Mouse (Mus musculus) urinary bladder, postnatal 4 days (tissue): ENCODE data around the gene Nup85.

Experiments used
- DNase-seq, 2 experiments: peaks; one replicate each; pipeline ENCODE4 v3.0.0; 2021 to 2022; ENCODE audit warnings: low spot score in 2 of 2

Nup85 gene

DNA sequence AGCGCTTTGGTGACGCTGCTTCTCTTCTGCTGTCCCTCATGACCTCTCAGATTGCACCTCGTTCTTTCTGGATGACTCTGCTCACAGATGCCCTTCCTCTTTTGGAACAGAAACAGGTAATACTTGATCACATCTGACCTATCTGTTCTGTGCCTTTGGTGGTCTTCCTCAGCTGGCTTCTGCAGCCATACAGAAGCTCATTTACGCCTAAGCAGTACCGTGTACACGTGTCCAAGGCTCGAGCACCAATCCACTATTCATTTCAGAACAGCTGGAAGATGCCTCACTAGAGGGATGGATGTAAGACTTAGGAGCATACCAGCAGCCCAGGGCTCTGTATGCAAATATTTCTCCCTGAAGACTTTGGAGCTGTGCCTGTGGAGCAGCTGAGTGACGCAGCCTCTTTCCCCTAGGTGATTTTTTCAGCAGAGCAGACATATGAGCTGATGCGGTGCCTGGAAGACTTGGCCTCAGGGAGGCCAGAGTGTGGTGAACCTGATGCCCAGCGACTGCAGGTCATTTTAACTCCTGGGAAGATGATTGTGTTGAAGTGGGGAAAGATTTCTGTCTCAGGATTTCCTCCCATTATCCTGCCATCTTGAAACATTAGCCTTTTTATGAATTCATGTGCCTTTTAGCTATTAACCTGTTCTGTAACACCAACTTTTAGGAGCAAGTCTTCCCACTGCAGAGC is 18.8 kb downstream of the Nup85 start:
- DNase-seq = no peak

GRCm38 (mm10) chr11:115584376-115585073 is 20.3 kb downstream of the Nup85 start:
- DNase-seq = no peak

DNA sequence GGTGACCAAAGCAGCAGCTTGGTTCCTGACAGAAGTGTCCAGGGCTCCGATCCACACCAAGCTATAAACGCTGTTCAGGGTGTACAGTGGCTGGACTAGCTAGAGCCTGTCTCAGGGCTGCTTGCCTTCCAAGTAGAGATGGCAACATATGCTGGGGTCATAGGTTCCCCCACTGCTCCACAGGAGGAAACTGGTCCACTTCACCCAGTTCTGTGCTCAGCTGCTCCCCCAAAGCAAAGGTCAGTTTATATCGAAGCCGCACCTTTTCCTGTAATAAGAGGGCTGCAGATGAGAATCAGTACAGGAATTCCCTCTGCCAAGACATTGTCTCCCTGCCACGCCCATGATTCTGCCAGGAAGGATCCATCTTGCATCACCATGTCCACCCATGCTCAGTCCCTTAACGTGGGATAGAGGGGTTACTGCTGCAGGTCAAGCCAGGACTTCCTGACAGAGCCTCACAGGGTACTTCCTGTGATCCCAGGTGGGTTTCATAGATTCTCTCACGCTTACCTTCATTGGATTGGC is 21.4 kb downstream of the Nup85 start:
- DNase-seq = no peak

GRCm38 (mm10) chr11:115586403-115586802 is 22.2 kb downstream of the Nup85 start:
- DNase-seq = no peak

- no peak for DNase-seq
Measured at GRCm38 (mm10) chr11:115587984-115588383, 23.8 kb downstream of the Nup85 start.

DNA sequence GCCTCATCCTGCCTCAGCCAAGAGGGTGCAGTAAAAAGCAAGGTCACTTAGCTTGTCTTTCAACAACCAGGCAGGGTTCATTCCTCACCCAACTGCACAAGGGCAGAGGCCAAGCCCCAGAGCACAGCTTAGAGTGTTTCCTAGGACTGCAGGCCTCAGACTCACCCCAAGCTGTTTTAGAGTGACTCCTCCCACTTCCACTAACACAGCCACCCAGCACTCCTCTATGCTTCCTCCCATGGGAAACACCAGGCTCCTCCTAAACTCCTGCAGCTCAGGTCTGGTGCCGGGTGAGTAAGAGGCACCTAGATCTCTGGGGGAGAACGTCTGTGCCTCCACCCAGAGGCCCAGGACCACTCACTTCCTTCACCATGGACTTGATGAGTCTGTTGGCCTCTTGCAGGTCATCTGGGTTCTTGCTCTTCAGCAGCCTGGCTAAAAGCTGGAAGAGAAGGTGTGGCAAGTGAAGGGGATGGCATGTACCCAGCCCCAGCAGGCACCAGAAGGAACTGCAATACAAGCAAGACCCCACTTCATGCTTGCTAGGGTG is 26.4 kb downstream of the Nup85 start:
- DNase-seq = no peak

DNA sequence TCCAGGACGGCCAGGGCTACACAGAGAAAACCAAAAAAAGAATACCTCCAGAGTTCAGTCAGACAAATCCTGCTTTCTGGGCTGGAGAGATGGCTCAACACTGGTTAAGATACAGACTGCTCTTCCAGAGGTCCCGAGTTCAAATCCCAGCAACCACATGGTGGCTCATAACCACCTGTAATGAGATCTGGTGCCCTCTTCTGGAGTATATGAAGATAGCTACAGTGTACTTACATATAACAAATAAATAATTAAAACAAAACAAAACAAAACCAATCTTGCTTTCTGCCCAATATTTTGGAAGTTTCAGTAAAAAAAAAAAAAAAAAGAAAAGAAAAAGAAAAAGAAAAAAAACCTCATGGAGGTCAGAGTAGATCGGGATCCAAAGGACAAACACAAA is 31.0 kb downstream of the Nup85 start:
- DNase-seq = no peak

- DNase-seq = no peak
Measured at GRCm38 (mm10) chr11:115598309-115598708, 34.1 kb downstream of the Nup85 start.

GRCm38 (mm10) chr11:115599722-115600121 is 35.5 kb downstream of the Nup85 start:
- DNase-seq = no peak

DNA sequence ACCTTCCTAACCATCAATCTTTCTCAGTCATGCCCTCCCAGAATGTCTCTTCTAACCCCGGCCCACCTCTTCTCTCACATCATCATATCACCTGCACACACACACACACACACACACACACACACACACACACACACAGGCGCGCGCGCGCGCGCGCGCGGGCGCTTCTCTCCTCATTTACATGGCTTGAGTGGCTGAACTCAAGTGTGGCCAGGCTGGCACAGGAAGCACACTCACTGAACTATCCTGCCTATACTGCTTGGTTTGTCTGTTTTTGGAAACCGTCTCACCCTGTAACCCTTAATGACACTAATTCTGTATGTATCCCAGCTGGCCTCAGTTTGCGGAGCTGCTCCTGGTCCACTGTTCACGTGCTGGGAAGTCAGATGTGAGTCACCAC is 36.5 kb downstream of the Nup85 start:
- DNase-seq = no peak

DNA sequence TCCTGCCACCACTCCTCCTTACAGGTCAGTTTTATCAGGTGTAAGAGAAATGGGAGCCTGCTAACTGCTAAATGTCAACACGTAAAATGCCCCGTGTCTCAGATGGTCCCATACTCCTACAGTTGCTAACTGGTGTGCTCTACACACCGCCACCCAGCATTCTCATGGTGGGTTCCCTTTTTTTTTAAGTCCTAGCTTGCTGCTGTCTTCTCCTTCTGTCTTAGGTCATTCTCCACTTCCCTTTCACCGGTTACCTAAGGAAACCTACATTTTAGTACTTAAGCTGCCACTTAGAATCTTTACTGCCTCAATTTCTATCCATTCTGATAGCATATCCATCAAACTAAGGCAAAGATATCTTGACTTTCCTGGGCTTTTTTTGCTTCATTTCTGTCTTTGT is 36.9 kb downstream of the Nup85 start:
- no peak for DNase-seq

- DNase-seq = no peak
Measured at GRCm38 (mm10) chr11:115603128-115603475, 38.9 kb downstream of the Nup85 start.

DNA sequence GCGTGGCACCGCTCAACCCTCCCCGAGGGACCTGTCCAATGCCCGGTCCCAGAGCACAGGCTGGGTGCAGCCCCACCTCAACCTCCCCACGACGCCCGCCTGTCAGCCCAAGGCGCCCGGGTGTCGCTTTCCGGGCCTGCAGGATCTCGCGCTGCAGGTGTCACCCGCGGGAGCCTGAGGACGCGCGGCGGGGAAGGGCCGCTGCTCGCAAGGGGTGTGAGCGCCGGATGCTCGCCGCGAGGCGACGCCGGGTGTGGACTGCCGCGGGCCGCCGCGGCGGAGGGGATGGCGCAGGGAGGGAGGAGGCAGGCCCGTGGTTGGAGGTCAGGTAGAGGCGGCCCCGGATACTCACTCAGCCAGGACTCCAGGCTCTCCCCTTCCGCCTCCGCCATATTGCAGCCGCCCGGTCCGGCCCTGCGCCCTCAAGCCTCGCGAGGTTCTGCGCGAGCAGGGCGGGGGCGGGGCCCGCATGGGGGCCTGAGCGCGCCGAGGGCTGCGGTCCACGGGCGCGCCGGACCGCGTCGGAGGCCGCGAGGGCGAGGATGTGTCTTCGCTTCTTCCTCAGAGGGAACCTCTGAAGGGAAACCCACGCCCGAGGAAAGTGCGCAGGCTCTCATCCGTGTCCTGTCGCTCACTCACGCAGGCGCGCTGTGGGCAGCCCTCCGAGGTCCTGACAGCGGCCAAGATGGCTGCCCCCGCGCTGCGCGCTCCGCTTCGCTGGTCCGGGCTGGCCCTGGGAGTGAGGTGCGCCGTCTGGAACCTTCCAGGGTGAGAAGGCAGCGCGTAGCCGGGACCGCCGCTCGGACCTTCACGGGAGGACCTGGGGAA is 39.5 kb downstream of the Nup85 start, which contains the start of the genes Mrps7 and Gga3:
Gene Mrps7, plus strand, starts transcription at position 450 of the 828 bp plus-strand sequence.
Gene Gga3, minus strand, starts transcription at position 576 of the 828 bp plus-strand sequence.
- DNase-seq = peak; percentile 90 to 92

DNA sequence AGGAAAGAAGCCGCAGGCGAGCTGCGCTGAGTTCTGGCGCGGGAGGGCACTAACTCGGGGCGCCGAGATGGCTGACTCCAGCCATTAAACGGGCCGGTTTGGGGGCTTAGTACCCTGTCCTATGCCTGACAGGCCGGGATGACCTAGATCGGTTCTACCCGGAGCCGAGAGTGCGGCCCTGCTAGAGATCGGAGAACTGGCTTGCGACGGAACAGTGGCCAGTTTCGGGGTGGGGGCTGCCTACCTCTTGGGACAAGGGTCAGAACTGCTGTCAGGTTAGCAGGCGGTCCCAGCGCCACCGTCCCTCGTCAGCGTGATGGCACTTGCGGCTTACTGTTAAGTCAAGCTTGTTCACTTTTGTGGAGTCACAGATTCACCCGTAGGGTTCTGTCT is 40.1 kb downstream of the Nup85 start:
- DNase-seq = no peak

DNA sequence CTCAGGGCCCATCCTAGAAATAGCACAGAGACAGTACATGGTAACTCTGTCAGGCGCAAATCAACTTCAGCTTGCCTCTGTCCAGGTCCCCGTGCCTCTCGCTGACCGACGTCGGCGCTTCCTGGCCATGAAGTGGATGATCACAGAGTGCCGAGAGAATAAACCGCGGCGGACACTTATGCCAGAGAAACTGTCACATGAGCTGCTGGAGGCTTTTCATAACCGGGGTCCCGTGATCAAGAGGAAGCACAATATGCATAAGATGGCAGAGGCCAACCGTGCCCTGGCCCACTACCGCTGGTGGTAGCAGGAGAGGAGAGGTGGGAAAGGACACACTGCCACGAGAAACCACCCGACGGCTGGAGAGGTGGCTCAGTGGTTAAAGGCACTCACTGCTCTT is 42.5 kb downstream of the Nup85 start:
- no peak for DNase-seq

DNA sequence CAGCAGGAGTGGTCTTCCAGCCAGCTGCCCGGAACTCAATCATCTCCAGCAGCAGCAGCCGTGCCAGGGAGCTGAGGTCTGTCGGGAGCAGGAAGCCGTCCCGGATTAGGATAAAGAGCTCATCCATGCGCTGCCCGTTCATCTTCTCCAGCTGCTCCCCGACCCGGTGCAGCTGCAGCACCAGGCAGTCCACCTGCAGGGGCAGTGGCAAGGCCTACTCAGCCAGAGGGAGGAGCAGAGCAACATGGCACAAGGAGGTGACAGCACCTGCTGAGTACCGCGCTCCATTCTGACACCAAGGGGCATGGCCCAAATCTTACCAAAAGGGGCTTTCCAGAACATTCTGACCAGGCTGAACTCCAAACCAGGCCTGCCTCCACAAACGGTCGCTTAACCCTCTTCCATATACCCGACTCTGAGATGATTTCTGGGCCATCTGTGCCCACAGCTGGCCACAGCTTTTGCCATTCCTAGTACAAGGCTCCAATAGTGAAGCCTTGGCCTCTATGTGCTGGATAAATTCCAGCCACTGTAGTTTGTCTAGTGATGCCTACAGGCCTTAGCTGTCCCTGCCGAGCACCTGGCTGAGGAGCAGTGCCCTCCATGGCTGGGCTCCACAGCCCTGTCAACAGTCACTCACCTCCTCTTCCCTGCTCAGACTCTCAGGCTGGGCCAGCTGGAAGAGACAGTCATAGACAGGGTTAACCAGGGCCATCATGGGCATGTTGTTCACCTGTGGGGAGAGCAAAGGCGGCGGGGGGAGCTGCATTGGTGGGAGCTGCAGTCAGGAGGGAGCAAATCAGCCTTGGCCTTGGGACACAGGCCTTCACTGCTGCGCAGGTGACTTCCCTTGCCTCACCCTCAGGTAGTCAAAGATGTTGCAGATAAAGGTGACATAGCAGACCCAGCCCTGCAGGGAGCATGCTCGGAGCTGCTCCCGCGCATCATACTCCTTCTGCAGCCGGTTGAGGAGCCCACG is 44.5 kb downstream of the Nup85 start:
- no peak for DNase-seq

- DNase-seq = no peak
Measured at GRCm38 (mm10) chr11:115609576-115609975, 45.3 kb downstream of the Nup85 start.

DNA sequence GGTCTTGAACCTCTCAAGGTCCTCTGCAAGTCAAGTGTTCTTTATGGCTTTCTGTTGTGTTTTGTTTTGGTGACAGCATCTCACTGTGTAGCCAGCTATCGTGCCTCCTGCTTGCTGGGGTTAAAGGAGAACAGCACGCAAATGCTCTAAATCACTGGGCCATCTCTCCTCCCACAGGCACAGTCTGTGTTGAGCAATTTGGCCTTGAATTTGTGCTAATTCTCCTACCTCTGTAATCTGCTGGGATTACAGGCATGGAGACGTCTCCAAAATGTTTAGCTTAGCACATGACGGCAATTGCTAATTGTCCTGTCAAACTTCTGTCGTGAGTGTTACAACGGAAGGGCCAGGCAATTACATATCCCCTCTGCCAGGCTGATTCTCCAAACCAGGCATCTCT is 46.9 kb downstream of the Nup85 start:
- DNase-seq = no peak

- DNase-seq = peak; percentile 68 to 82
Measured at GRCm38 (mm10) chr11:115612059-115612409, 47.8 kb downstream of the Nup85 start.

- peak; percentile 88 to 96 for DNase-seq
Measured at GRCm38 (mm10) chr11:115612410-115613137, 48.3 kb downstream of the Nup85 start, which contains the start of gene Mif4gd. TSS of gene Mif4gd (minus strand) at chr11:115612969.
